In genomic region chr11:3862661-3863453, GRCm38 (mm10) we compare ENCODE assay signal across 9 mouse cellular contexts. TPM values are rescaled to one million over a fixed set of nuclear protein-coding genes. Genes with fewer than 3 reads are reported as not detected.
DNase-seq lines count a peak whose midpoint lies in the region; ATAC-seq lines count a peak whose summit lies in the region.
"Had no signal": no experiment of that assay in that cellular context is flagged by ENCODE, and none has a peak within 500 bp of the region (broad histone marks: within the 10 kb centered on the region; RNA-seq: fewer than 3 reads in every experiment).

No protein-coding gene starts in this region.

- H3K27ac ChIP-seq in heart, embryonic 11.5 days (ENCODE audit: low read depth, low read length) = no peak overlapping the region
- H3K27ac ChIP-seq in forebrain, embryonic 15.5 days (replicated peaks) = no peak overlapping the region
- H3K27ac ChIP-seq in liver, embryonic 16.5 days (ENCODE audit: low read length) = no peak overlapping the region

- H3K4me3 ChIP-seq in heart, embryonic 11.5 days (ENCODE audit: low read depth, low read length) = peak overlapping the region; percentile 46
- peak overlapping the region; percentile 48 for H3K4me3 ChIP-seq in forebrain, embryonic 15.5 days
- H3K4me3 ChIP-seq in liver, embryonic 16.5 days (ENCODE audit: low read depth, low read length) = peak overlapping the region; percentile 40; the same call in 1 of the 2 replicates

- 67% methylated on average over 19 of the region's 19 CpGs for WGBS in heart, embryonic 11.5 days (ENCODE audit: insufficient replicate concordance)
- 74% methylated on average over 19 of the region's 19 CpGs for WGBS in forebrain, embryonic 15.5 days
- 57% methylated on average over 19 of the region's 19 CpGs for WGBS in liver, embryonic 16.5 days (ENCODE audit: insufficient replicate concordance)

- peak overlapping the region; percentile 80 for H3K4me2 ChIP-seq in heart, embryonic 11.5 days
- H3K4me2 ChIP-seq in forebrain, embryonic 15.5 days (replicated peaks) = peak overlapping the region; percentile 84
- peak overlapping the region; percentile 64 for H3K4me2 ChIP-seq in liver, embryonic 16.5 days (ENCODE audit: low read depth, low read length)

- ATAC-seq in heart, embryonic 11.5 days (replicated peaks; ENCODE audit: insufficient number of reproducible peaks, low FRiP score, low TSS enrichment) = no peak
- ATAC-seq in forebrain, embryonic 15.5 days (replicated peaks) = 0 out of 2 replicates have a peak, but pooled peaks have one; percentile 27
- ATAC-seq in liver, embryonic 16.5 days (ENCODE audit: low read depth) = no peak
- no peak for ATAC-seq in granulocyte monocyte progenitor cell, adult 5-6 weeks (replicated peaks; ENCODE audit: poor library complexity, severe bottlenecking)

- H3K4me1 ChIP-seq in heart, embryonic 11.5 days (ENCODE audit: control insufficient read depth, insufficient read depth, low read length) = no peaks in the 10 kb centered on the region
- H3K4me1 ChIP-seq in forebrain, embryonic 15.5 days = peaks cover 13% of the 10 kb centered on the region
- peaks cover 10% of the 10 kb centered on the region for H3K4me1 ChIP-seq in liver, embryonic 16.5 days (ENCODE audit: control insufficient read depth, low read depth, low read length)

- no peak overlapping the region for H3K9ac ChIP-seq in heart, embryonic 11.5 days (ENCODE audit: low read depth, low read length)
- H3K9ac ChIP-seq in forebrain, embryonic 15.5 days (replicated peaks) = peak overlapping the region; percentile 56; the same call in 1 of the 2 replicates
- no peak overlapping the region for H3K9ac ChIP-seq in liver, embryonic 16.5 days (ENCODE audit: low read depth, low read length)

- no peaks in the 10 kb centered on the region for H3K9me3 ChIP-seq in heart, embryonic 11.5 days (replicated peaks; ENCODE audit: control insufficient read depth, low read length)
- H3K9me3 ChIP-seq in forebrain, embryonic 15.5 days = no peaks in the 10 kb centered on the region
- H3K9me3 ChIP-seq in liver, embryonic 16.5 days (replicated peaks; ENCODE audit: control insufficient read depth, low read length) = no peaks in the 10 kb centered on the region
- H3K9me3 ChIP-seq: G1E had no signal

- peaks cover 19% of the 10 kb centered on the region for H3K27me3 ChIP-seq in heart, embryonic 11.5 days (ENCODE audit: control insufficient read depth, insufficient read depth, low read length)
- H3K27me3 ChIP-seq in forebrain, embryonic 15.5 days = 0 out of 2 replicates have a peak, but pooled peaks cover 2% of the 10 kb centered on the region
- H3K27me3 ChIP-seq in liver, embryonic 16.5 days (ENCODE audit: control insufficient read depth, insufficient read depth, low read depth, low read length) = peaks cover 25% of the 10 kb centered on the region

- no peak for DNase-seq in heart, adult 8-10 months (ENCODE audit: low spot score)
- DNase-seq in brain, adult 2 months (ENCODE audit: low read depth, low spot score) = peak; percentile 63
- no peak for DNase-seq in right cerebral cortex, postnatal 25 days
- DNase-seq in left cerebral cortex, adult 9 months (ENCODE audit: low spot score in 2 of 2) = no peak

- no peaks in the 10 kb centered on the region for H3K36me3 ChIP-seq in heart, embryonic 11.5 days (ENCODE audit: control insufficient read depth, insufficient read depth, low read length)
- H3K36me3 ChIP-seq in forebrain, embryonic 15.5 days = no peaks in the 10 kb centered on the region
- H3K36me3 ChIP-seq in liver, embryonic 16.5 days (ENCODE audit: control insufficient read depth, insufficient read depth) = no peaks in the 10 kb centered on the region
- H3K36me3 ChIP-seq: G1E had no signal

RNA-seq across cellular contexts. Expression of gene Osbp2, which starts 0.8 kb away (rescaled TPM):
- polyA plus RNA-seq in heart, embryonic 11.5 days (2014; fragmentation: Nextera tagmentation; extraction: Ambion mirVana) = 0.13 and 0.23 TPM in 2 replicates
- total RNA-seq in heart, adult 8-10 months (2022) = 10 to 100 TPM; 17.0 to 22.2 (median 20.1) TPM
- 11.9 and 14.6 TPM in 2 replicates for polyA plus RNA-seq in forebrain, embryonic 15.5 days (2015; fragmentation: Nextera tagmentation; extraction: Ambion mirVana)
- 0.09 and 0.12 TPM in 2 replicates for polyA plus RNA-seq in liver, embryonic 16.5 days (2015; fragmentation: Nextera tagmentation; extraction: Ambion mirVana)
- 0.19 TPM in 1 of 2 replicates, not detected in the other for total RNA-seq in granulocyte monocyte progenitor cell, adult 5-6 weeks (2014; fragmentation: Nextera tagmentation)
- not detected in 2 replicates for total RNA-seq in granulocyte monocyte progenitor cell, adult 5-6 weeks (2017)
- polyA plus RNA-seq: G1E had no signal

RNA-seq across cellular contexts. Expression of gene 4921536K21Rik, which starts 32.0 kb away (rescaled TPM):
- polyA plus RNA-seq in heart, embryonic 11.5 days (2014; fragmentation: Nextera tagmentation; extraction: Ambion mirVana) = not detected in 2 replicates
- under 1 TPM; 0.57 to 0.91 (median 0.60) TPM for total RNA-seq in heart, adult 8-10 months (2022)
- 0.57 and 0.61 TPM in 2 replicates for polyA plus RNA-seq in forebrain, embryonic 15.5 days (2015; fragmentation: Nextera tagmentation; extraction: Ambion mirVana)
- 0.06 TPM in 1 of 2 replicates, not detected in the other for polyA plus RNA-seq in liver, embryonic 16.5 days (2015; fragmentation: Nextera tagmentation; extraction: Ambion mirVana)
- total RNA-seq in granulocyte monocyte progenitor cell, adult 5-6 weeks (2014; fragmentation: Nextera tagmentation) = not detected in 2 replicates
- total RNA-seq in granulocyte monocyte progenitor cell, adult 5-6 weeks (2017) = not detected in 2 replicates
- polyA plus RNA-seq: G1E had no signal

RNA-seq across cellular contexts. Expression of gene Dusp18, which starts 32.2 kb away (rescaled TPM):
- 11.9 and 12.2 TPM in 2 replicates for polyA plus RNA-seq in heart, embryonic 11.5 days (2014; fragmentation: Nextera tagmentation; extraction: Ambion mirVana)
- 10 to 100 TPM; 31.5 to 52.7 (median 36.9) TPM for total RNA-seq in heart, adult 8-10 months (2022)
- polyA plus RNA-seq in forebrain, embryonic 15.5 days (2015; fragmentation: Nextera tagmentation; extraction: Ambion mirVana) = 35.4 and 38.3 TPM in 2 replicates
- polyA plus RNA-seq in liver, embryonic 16.5 days (2015; fragmentation: Nextera tagmentation; extraction: Ambion mirVana) = 0.22 and 0.28 TPM in 2 replicates
- total RNA-seq in granulocyte monocyte progenitor cell, adult 5-6 weeks (2014; fragmentation: Nextera tagmentation) = 0.39 and 1.7 TPM in 2 replicates
- total RNA-seq in granulocyte monocyte progenitor cell, adult 5-6 weeks (2017) = 0.60 and 0.67 TPM in 2 replicates
- polyA plus RNA-seq: G1E had no signal

RNA-seq across cellular contexts. Expression of gene Slc35e4, which starts 51.6 kb away (rescaled TPM):
- polyA plus RNA-seq in heart, embryonic 11.5 days (2014; fragmentation: Nextera tagmentation; extraction: Ambion mirVana) = 2.9 and 3.0 TPM in 2 replicates
- total RNA-seq in heart, adult 8-10 months (2022) = 1 to 10 TPM; 3.1 to 5.5 (median 4.3) TPM
- 13.2 and 13.7 TPM in 2 replicates for polyA plus RNA-seq in forebrain, embryonic 15.5 days (2015; fragmentation: Nextera tagmentation; extraction: Ambion mirVana)
- polyA plus RNA-seq in liver, embryonic 16.5 days (2015; fragmentation: Nextera tagmentation; extraction: Ambion mirVana) = 0.25 and 0.51 TPM in 2 replicates
- total RNA-seq in granulocyte monocyte progenitor cell, adult 5-6 weeks (2014; fragmentation: Nextera tagmentation) = 1.2 and 2.1 TPM in 2 replicates
- total RNA-seq in granulocyte monocyte progenitor cell, adult 5-6 weeks (2017) = 2.4 and 2.8 TPM in 2 replicates
- polyA plus RNA-seq: G1E had no signal

Comparison
In these comparisons a context has a peak if more than half of its experiments do, and no peak if none do; other contexts are left out.
1. RNA of gene Osbp2, which starts 0.8 kb away (polyA plus RNA-seq): 11.9 to 14.6 TPM in forebrain, embryonic 15.5 days; 0.13 to 0.23 TPM in heart, embryonic 11.5 days and 0.09 to 0.12 TPM in liver, embryonic 16.5 days; every median in the first group is over 10 times any median in the second.
2. RNA of gene Dusp18, which starts 32.2 kb away (polyA plus RNA-seq): 35.4 to 38.3 TPM in forebrain, embryonic 15.5 days and 11.9 to 12.2 TPM in heart, embryonic 11.5 days; 0.22 to 0.28 TPM in liver, embryonic 16.5 days; every median in the first group is over 10 times any median in the second.
3. Peak in every context shown above with its lines, with median percentiles within 50 percentile points of each other: H3K4me2 ChIP-seq and H3K4me3 ChIP-seq.